Mouse (Mus musculus) heart, embryonic 15.5 days (tissue): ENCODE measurements around the gene Anxa5. TPM values are rescaled to one million over a fixed set of nuclear protein-coding genes. Genes with fewer than 3 reads are reported as not detected.

Source experiments
- ATAC-seq: fragments of 200-750 bp; cut with Nextera tagmentation; replicated peaks from 2 replicates; pipeline ENCODE4 v1.8.0; 2017; ENCODE audit warnings: low read depth, moderate TSS enrichment; ENCODE audit not compliant: insufficient number of reproducible peaks, insufficient read depth, low FRiP score
- H3K27ac ChIP-seq: fragments of 300-500 bp; sonication (generic); 2 replicates; pipeline ENCODE4 v1.5.1; 2015; ENCODE audit warnings: mild to moderate bottlenecking, inconsistent platforms
- H3K27me3 ChIP-seq: fragments of 300-500 bp; sonication (generic); 2 replicates; pipeline ENCODE4 v1.6.1; 2015; ENCODE audit warnings: inconsistent platforms
- H3K36me3 ChIP-seq: fragments of 300-500 bp; sonication (generic); 2 replicates; pipeline ENCODE4 v1.6.1; 2015; ENCODE audit warnings: mild to moderate bottlenecking, inconsistent platforms
- H3K4me1 ChIP-seq: fragments of 300-500 bp; sonication (generic); replicated peaks from 2 replicates; pipeline ENCODE4 v1.6.1; 2015; ENCODE audit warnings: inconsistent platforms
- H3K4me2 ChIP-seq: fragments of 300-500 bp; sonication (generic); 2 replicates; pipeline ENCODE4 v1.6.1; 2015; ENCODE audit warnings: inconsistent platforms, mild to moderate bottlenecking, moderate library complexity
- H3K4me3 ChIP-seq: fragments of 300-500 bp; sonication (generic); 2 replicates; pipeline ENCODE4 v1.5.1; 2015; ENCODE audit warnings: mild to moderate bottlenecking, inconsistent platforms
- H3K9ac ChIP-seq: fragments of 300-500 bp; sonication (generic); 2 replicates; pipeline ENCODE4 v1.6.1; 2015; ENCODE audit warnings: mild to moderate bottlenecking, inconsistent platforms
- H3K9me3 ChIP-seq: fragments of 300-500 bp; sonication (generic); replicated peaks from 2 replicates; pipeline ENCODE4 v1.6.1; 2016; ENCODE audit warnings: inconsistent platforms
- WGBS: fragments of 180-500 bp; shearing (Covaris S2); methylation state at CpG from one replicate; pipeline ENCODE4 v1.1.7; 2015; ENCODE audit warnings: mixed read lengths; 5-methylcytosine and 5-hydroxymethylcytosine counted together
- polyA plus RNA-seq: library from polyadenylated mRNA; unstranded; fragments of >200 nt; fragmentation: Nextera tagmentation; extraction: Ambion mirVana; gene quantifications from 2 replicates; pipeline ENCODE4 v1.2.1, GENCODE M21; 2015

The Anxa5 gene
- polyA plus RNA-seq = 359 and 472 TPM in 2 replicates

- Histone ChIP-seq H3K36me3 (no peaks in the 10 kb centered on the region; the same call in 1 of the 2 replicates), H3K27ac (peak within 1 kb of the TSS; percentile 97), H3K4me1 (peaks cover 44% of the 10 kb centered on the region), H3K4me3 (peak within 1 kb of the TSS; percentile 94), H3K27me3 (no peaks in the 10 kb centered on the region), H3K9ac (peak within 1 kb of the TSS; percentile 87), H3K9me3 (no peaks in the 10 kb centered on the region), H3K4me2 (peak within 1 kb of the TSS; percentile 81)
- ATAC-seq = peak; percentile 99
- WGBS = under 1% methylated on average over 32 of the region's 32 CpGs
Observed at GRCm38 (mm10) chr3:36475532-36476087, at the start of gene Anxa5, which contains the start of gene 1810062G17Rik. Gene Anxa5, minus strand, starts transcription at chr3:36475894. Gene 1810062G17Rik, plus strand, starts transcription at chr3:36475937.

- Histone ChIP-seq H3K27ac (no peak overlapping the region), H3K4me1 (peaks cover 11% of the 10 kb centered on the region), H3K27me3 (peaks cover 26% of the 10 kb centered on the region), H3K9me3 (no peaks in the 10 kb centered on the region), H3K4me3 (no peak overlapping the region), H3K4me2 (no peak overlapping the region), H3K36me3 (no peaks in the 10 kb centered on the region), H3K9ac (no peak overlapping the region)
- 45% methylated on average over 3 of the region's 3 CpGs for WGBS
- no peak for ATAC-seq
Observed at GRCm38 (mm10) chr3:36524466-36524865, 48.8 kb upstream of the Anxa5 start.

- Histone ChIP-seq H3K9me3 (no peaks in the 10 kb centered on the region), H3K27me3 (peaks cover 37% of the 10 kb centered on the region), H3K36me3 (no peaks in the 10 kb centered on the region), H3K4me3 (no peak overlapping the region), H3K27ac (no peak overlapping the region), H3K9ac (no peak overlapping the region), H3K4me2 (no peak overlapping the region), H3K4me1 (peaks cover 11% of the 10 kb centered on the region)
- WGBS = 40% methylated on average over 4 of the region's 4 CpGs
- ATAC-seq = no peak
Observed at GRCm38 (mm10) chr3:36522137-36522536, 46.4 kb upstream of the Anxa5 start.

GRCm38 (mm10) chr3:36521073-36522060 is 45.7 kb upstream of the Anxa5 start, which contains the start of gene Gm11549:
Gene Gm11549, minus strand, starts transcription at chr3:36521813.
- H3K9me3 ChIP-seq = no peaks in the 10 kb centered on the region
- H3K4me2 ChIP-seq = peak within 1 kb of the TSS; percentile 91
- H3K27me3 ChIP-seq = peaks cover 37% of the 10 kb centered on the region
- H3K27ac ChIP-seq = no peak within 1 kb of the TSS
- ATAC-seq = 0 out of 2 replicates have a peak, but pooled peaks have one; percentile 39
- H3K36me3 ChIP-seq = no peaks in the 10 kb centered on the region
- H3K4me3 ChIP-seq = peak within 1 kb of the TSS; percentile 55
- WGBS = under 1% methylated on average over 51 of the region's 51 CpGs
- H3K4me1 ChIP-seq = peaks cover 11% of the 10 kb centered on the region
- peak within 1 kb of the TSS; percentile 59 for H3K9ac ChIP-seq

GRCm38 (mm10) chr3:36516196-36516595 is 40.5 kb upstream of the Anxa5 start:
- H3K9ac ChIP-seq = no peak overlapping the region
- H3K9me3 ChIP-seq = no peaks in the 10 kb centered on the region
- no peak overlapping the region for H3K27ac ChIP-seq
- H3K4me1 ChIP-seq = peaks cover 7% of the 10 kb centered on the region
- H3K36me3 ChIP-seq = no peaks in the 10 kb centered on the region
- WGBS = 81% methylated on average over 9 of the region's 9 CpGs
- no peak overlapping the region for H3K4me2 ChIP-seq
- ATAC-seq = no peak
- peaks cover 25% of the 10 kb centered on the region for H3K27me3 ChIP-seq
- H3K4me3 ChIP-seq = no peak overlapping the region

GRCm38 (mm10) chr3:36511491-36511890 is 35.8 kb upstream of the Anxa5 start:
- no peaks in the 10 kb centered on the region for H3K36me3 ChIP-seq
- no peak overlapping the region for H3K4me3 ChIP-seq
- H3K9me3 ChIP-seq = no peaks in the 10 kb centered on the region
- H3K27ac ChIP-seq = no peak overlapping the region
- H3K4me1 ChIP-seq = no peaks in the 10 kb centered on the region
- 73% methylated on average over 6 of the region's 6 CpGs for WGBS
- H3K27me3 ChIP-seq = no peaks in the 10 kb centered on the region
- H3K9ac ChIP-seq = no peak overlapping the region
- H3K4me2 ChIP-seq = no peak overlapping the region
- no peak for ATAC-seq

GRCm38 (mm10) chr3:36505809-36506735 is 30.4 kb upstream of the Anxa5 start:
- Histone ChIP-seq H3K27me3 (no peaks in the 10 kb centered on the region), H3K36me3 (no peaks in the 10 kb centered on the region), H3K9ac (no peak overlapping the region), H3K4me1 (no peaks in the 10 kb centered on the region), H3K4me3 (no peak overlapping the region), H3K27ac (no peak overlapping the region), H3K4me2 (no peak overlapping the region), H3K9me3 (no peaks in the 10 kb centered on the region)
- ATAC-seq = no peak
- 62% methylated on average over 10 of the region's 10 CpGs for WGBS

- no peak overlapping the region for H3K9ac ChIP-seq
- no peaks in the 10 kb centered on the region for H3K4me1 ChIP-seq
- WGBS = 82% methylated on average over 8 of the region's 8 CpGs
- H3K36me3 ChIP-seq = no peaks in the 10 kb centered on the region
- H3K4me2 ChIP-seq = no peak overlapping the region
- no peaks in the 10 kb centered on the region for H3K27me3 ChIP-seq
- H3K9me3 ChIP-seq = no peaks in the 10 kb centered on the region
- no peak overlapping the region for H3K4me3 ChIP-seq
- no peak overlapping the region for H3K27ac ChIP-seq
- no peak for ATAC-seq
Observed at GRCm38 (mm10) chr3:36505306-36505705, 29.6 kb upstream of the Anxa5 start.

GRCm38 (mm10) chr3:36501546-36501945 is 25.9 kb upstream of the Anxa5 start:
- Histone ChIP-seq H3K9me3 (no peaks in the 10 kb centered on the region), H3K4me2 (no peak overlapping the region), H3K27me3 (no peaks in the 10 kb centered on the region), H3K9ac (no peak overlapping the region), H3K27ac (no peak overlapping the region), H3K4me1 (peaks cover 2% of the 10 kb centered on the region; the same call in 1 of the 2 replicates), H3K36me3 (no peaks in the 10 kb centered on the region), H3K4me3 (no peak overlapping the region)
- WGBS = 65% methylated on average over 7 of the region's 7 CpGs
- ATAC-seq = no peak

- no peak overlapping the region for H3K27ac ChIP-seq
- H3K27me3 ChIP-seq = 0 out of 2 replicates have a peak, but pooled peaks cover 3% of the 10 kb centered on the region
- peaks cover 2% of the 10 kb centered on the region; the same call in 1 of the 2 replicates for H3K4me1 ChIP-seq
- WGBS = 71% methylated on average over 8 of the region's 8 CpGs
- no peaks in the 10 kb centered on the region for H3K9me3 ChIP-seq
- H3K36me3 ChIP-seq = no peaks in the 10 kb centered on the region
- H3K4me3 ChIP-seq = no peak overlapping the region
- no peak for ATAC-seq
- no peak overlapping the region for H3K4me2 ChIP-seq
- H3K9ac ChIP-seq = no peak overlapping the region
Observed at GRCm38 (mm10) chr3:36500976-36501375, 25.3 kb upstream of the Anxa5 start.
